Mouse (Mus musculus): ENCODE data around the gene Itpa. TPM values are rescaled to one million over a fixed set of nuclear protein-coding genes. Genes with fewer than 3 reads are reported as not detected.

Itpa gene
- total RNA-seq, 2 experiments from 2014 or later = 27.0 to 29.4 TPM

GRCm38 (mm10) chr2:130655660-130656339, 11.6 kb upstream of the Itpa start:
- no peak for DNase-seq
- intact Hi-C loops (cut with DNase I) = no loop called here

DNA sequence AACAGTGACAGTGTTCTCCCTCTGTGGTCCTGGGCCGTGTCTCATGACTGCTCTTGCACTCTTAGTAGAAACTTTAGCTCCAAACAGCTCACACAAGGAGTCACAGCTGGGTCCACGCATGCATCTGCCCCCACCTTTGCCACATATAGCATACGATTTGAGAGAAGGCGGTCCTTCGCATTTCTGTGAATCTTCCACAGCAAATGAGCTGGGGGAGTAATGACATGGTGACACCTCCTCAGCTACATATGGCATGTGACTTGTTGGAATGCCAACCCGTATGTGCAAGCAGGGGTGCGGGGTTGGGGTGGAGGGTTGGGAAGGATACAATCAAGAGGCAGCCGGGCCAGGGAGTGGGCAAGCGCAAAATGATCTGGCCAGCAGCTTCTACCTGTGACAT, 10.9 kb upstream of the Itpa start:
- DNase-seq = no peak
- intact Hi-C loops (cut with DNase I) = no loop called here

GRCm38 (mm10) chr2:130657541-130657940, 9.9 kb upstream of the Itpa start:
- intact Hi-C loops (cut with DNase I) = no loop called here
- no peak for DNase-seq

GRCm38 (mm10) chr2:130658530-130658929, 8.9 kb upstream of the Itpa start:
- intact Hi-C loops (cut with DNase I) = no loop called here
- DNase-seq = no peak

GRCm38 (mm10) chr2:130663342-130663741, 4.1 kb upstream of the Itpa start:
- intact Hi-C loops (cut with DNase I) = no loop called here
- no peak for DNase-seq

DNA sequence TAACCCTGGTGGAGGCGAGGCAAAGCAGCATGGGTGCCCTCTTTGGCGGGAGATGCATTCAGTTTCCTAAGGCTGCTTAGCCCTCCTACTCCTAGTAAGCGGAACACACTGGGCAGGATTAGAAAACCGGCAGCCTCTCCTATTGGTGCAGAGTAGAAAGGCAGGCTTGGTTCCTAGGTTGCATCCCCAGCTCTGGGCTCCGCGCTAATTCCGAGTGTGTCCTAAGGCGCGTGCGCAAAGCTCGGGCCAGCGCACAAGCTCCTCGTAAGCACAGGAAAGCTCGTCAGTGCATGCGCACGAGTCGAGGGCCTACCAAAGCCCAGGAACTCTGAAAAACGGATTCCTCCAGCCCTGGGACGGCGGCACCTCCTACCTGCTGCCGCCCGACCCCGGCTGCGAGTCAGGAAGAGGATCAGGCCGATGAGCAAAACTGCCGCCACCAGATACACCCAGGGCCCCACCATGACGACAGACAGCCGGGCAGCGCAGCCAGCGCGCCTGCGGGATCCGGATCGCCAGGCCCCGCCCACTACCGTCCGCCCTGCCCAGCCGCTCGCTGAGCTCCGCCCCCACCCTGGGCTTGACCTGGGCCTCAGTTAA, 3.2 kb upstream of the Itpa start, which contains the start of gene Ddrgk1:
Gene Ddrgk1, minus strand, starts transcription at position 558 of the 600 bp plus-strand sequence.
- intact Hi-C loops (cut with DNase I) = no loop called here
- peak; percentile 94 to 95 for DNase-seq

DNA sequence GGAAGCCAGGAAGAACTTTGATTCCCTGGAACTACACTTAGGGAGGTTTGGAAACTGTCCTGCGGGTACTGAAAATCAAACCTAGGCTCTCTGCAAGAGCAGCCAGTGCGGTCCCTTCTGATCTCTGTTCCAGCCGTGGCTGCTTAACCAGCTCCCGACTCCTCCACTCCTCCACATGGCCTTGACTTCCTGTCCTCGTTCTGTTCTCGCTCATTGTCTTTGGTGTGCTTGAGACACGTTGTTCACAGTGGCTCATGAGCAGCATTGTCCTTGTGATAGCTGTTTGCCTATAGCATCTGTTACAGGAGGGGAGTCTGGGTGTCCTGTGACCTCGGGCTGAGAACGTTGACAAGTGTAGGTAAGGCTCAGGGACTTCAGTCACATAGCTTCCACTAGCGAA, 9.8 kb downstream of the Itpa start:
- no peak for DNase-seq
- intact Hi-C loops (cut with DNase I) = no loop called here

- intact Hi-C loops (cut with DNase I) = no loop called here
- DNase-seq = no peak
Measured at GRCm38 (mm10) chr2:130679154-130679553, 11.7 kb downstream of the Itpa start.

- no peak for DNase-seq
- intact Hi-C loops (cut with DNase I) = no loop called here
Measured at GRCm38 (mm10) chr2:130679899-130680298, 12.5 kb downstream of the Itpa start.

DNA sequence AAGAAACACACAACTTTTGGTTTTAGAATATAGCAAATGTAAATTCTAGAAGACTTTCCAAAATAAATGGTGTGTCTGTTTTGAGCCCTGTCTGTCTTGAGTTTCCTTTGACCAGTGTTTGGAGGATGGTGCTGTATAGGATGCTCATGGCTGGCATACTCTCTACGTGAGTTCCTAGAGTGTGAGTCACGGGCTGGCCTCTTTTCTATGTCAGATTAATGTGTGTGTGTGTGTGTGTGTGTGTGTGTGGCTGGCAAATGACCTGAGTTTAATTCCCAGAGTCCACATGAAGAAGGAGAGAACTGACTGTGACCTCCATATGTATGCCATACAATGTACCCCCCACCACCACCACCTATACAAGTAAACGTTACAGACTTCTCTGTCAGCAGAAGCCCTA, 14.1 kb downstream of the Itpa start:
- DNase-seq = no peak
- intact Hi-C loops (cut with DNase I) = no loop called here

- DNase-seq = no peak
Measured at GRCm38 (mm10) chr2:130685426-130685825, 18.0 kb downstream of the Itpa start.

DNA sequence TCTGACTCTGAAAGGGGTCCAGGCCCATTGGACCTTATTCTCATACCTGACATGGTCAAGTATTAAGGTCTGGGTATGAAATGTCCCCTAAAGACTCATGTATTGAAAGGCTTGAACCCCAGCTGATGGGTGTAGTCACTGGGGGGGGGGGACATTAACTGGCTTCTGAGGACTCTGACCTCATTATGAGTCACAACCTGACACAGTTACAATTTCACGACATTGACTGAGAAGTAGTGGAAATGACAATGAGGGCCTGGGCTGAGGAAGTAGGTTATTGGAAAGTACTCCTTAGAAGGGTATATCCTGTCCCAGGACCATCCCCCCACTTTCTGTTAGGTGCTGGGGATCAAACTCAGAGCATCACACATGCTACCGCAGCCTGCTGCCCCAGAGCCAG, 21.6 kb downstream of the Itpa start:
- DNase-seq = no peak
- intact Hi-C loops (cut with DNase I) = no loop called here

More at GRCm38 (mm10) chr2:130685426-130685825, 18.0 kb downstream of the Itpa start:
- intact Hi-C loops (cut with DNase I) = no loop called here

DNA sequence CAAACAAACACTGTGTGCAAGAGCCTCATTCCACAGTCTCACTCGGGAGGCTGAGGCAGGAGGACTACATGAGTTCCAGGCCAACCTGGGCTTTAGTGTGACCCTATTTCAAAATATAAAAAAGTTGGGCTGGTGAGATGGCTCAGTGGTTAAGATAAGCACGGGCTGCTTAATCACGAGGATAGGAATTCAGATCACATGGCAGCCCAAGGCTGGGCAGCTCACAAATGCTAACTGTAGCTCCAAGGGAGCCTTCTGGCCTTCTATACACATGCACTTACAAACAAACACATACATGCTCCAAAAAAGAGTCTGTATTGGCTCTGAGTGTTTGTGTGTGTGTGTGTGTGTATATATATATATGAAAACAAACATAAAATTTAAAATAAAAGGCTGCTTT, 26.2 kb downstream of the Itpa start:
- DNase-seq = no peak
- intact Hi-C loops (cut with DNase I) = no loop called here

GRCm38 (mm10) chr2:130696700-130697152, 29.3 kb downstream of the Itpa start:
- intact Hi-C loops (cut with DNase I) = no loop called here
- DNase-seq = peak in 1 of 2 experiments; percentile 8

DNA sequence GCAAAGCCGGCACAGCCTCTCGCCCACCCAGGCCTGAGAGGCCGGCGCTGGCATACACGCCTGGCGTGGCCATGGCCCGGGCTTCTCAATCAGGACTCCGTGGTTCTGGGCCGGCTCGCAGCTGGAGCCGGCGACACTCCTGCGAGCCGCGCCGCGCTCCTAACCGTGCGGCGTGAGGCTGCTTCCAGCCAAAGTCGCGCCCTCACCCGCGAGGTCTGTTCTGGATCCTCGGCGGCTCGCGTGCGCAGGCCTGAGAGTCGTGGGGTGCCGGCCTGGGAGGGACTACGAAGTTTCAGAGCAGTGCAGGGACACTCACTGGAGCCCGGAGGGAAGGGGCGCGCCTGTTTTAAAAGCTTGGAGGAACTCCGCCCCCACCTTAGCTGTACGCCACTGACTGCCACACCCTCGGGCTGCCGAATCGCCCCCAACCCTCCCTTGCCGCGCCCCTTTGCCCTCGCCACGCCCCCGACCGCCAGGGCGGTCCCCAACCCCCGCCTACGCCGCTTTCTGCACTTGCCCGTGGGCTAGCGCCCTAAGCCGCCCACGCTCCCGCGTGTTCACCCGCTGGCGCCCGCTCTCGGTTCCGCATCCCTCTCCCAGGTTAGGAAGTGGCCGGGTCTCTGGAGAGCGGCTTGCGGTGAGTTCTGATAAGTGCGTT, 29.9 kb downstream of the Itpa start, which contains the start of gene Slc4a11:
Gene Slc4a11, minus strand, starts transcription at position 367 of the 658 bp plus-strand sequence.
- peak; percentile 50 to 56 for DNase-seq
- intact Hi-C loops (cut with DNase I) = no loop called here

GRCm38 (mm10) chr2:130697821-130698266, 30.4 kb downstream of the Itpa start:
- intact Hi-C loops (cut with DNase I) = no loop called here
- peak in 1 of 2 experiments; percentile 12 for DNase-seq

GRCm38 (mm10) chr2:130704040-130705001, 36.9 kb downstream of the Itpa start:
- intact Hi-C loops (cut with DNase I) = no loop called here
- DNase-seq = peak; percentile 11 to 18

DNA sequence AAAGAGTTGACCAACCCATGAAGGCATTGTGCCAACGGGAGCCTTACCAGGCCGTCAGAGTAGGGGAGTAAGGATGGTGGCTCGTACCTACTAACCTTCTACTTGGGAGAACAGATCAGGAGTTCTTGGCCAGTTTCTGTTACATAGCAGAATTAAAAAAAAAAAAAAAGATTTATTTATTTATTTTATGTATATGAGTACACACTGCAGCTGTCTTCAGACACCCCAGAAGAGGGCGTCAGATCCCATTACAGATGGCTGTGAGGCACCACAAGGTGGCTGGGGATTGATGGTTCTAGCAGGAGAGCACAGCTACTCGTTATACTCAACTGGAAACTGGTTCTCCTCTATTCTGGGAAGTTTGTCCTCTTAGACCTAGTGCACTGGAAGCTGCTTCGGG, 37.8 kb downstream of the Itpa start:
- intact Hi-C loops (cut with DNase I) = no loop called here
- no peak for DNase-seq

DNA sequence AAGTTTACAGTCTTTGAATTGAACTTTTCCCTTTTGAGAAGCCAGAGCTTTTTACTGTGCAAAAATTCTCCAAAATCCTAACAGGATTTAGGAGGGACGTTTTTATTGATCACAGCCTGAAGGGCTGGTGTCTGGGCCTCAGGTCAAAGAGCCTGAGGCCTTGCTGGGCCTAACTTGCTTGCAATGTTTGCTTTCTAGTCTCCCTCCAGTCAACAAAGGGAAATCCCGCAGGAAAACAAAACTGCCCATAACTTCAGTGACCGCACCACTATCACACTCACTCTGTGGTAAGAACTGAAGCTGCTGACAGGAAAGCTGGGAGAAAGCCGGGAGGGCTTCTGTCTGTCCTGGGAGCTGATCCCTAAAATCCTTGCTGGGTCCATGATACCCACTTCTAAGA, 39.2 kb downstream of the Itpa start:
- intact Hi-C loops (cut with DNase I) = no loop called here
- no peak for DNase-seq

DNA sequence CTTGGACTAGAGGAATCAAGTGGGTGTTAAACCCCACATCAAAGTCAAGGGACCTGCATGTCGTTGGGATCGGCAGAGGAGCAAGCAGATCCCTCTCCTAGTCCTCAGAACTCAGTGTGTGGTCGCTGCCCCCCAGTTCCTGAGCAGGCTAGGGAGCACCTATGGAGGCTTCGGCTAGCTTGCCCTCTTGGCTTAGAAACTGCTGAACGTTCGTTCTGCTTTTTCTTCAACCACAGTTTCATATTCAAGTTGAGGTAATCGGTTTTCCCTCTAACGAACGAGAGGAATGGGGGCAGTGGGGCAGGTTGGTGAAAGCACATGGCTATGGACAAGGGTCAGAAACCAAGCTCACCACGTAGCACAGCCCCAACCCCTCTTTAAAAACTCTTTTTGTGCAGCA, 39.6 kb downstream of the Itpa start:
- DNase-seq = no peak
- intact Hi-C loops (cut with DNase I) = no loop called here

- intact Hi-C loops (cut with DNase I) = no loop called here
- no peak for DNase-seq
Measured at GRCm38 (mm10) chr2:130717951-130718350, 50.5 kb downstream of the Itpa start.
